Mouse (Mus musculus) heart, embryonic 16.5 days (tissue): Measurements from ENCODE around the gene Vars. TPM values are rescaled to one million over a fixed set of nuclear protein-coding genes. Genes with fewer than 3 reads are reported as not detected.
"Not testable (repeated sequence)": the region's sequence is repeated elsewhere in the genome, so short reads cannot be mapped to it uniquely, and the experiment has no call there.

Experiments
- ATAC-seq: fragments of 200-750 bp; cut with Nextera tagmentation; replicated peaks from 2 replicates; pipeline ENCODE4 v1.8.0; 2017; ENCODE audit warnings: moderate number of reproducible peaks; ENCODE audit not compliant: insufficient read depth, low FRiP score; ENCODE audit errors: extremely low read depth
- H3K27ac ChIP-seq: fragments of 300-500 bp; sonication (generic); 2 replicates; pipeline ENCODE4 v1.5.1; 2014; ENCODE audit warnings: mild to moderate bottlenecking, low read length, control low read depth, moderate library complexity
- H3K27me3 ChIP-seq: fragments of 300-500 bp; sonication (generic); 2 replicates; pipeline ENCODE4 v1.6.1; 2014; ENCODE audit warnings: low read length, mixed read lengths; ENCODE audit not compliant: control insufficient read depth, insufficient read depth
- H3K36me3 ChIP-seq: fragments of 300-500 bp; sonication (generic); 2 replicates; pipeline ENCODE4 v1.6.1; 2014; ENCODE audit not compliant: control insufficient read depth, insufficient read depth
- H3K4me1 ChIP-seq: fragments of 300-500 bp; sonication (generic); 2 replicates; pipeline ENCODE4 v1.6.1; 2014; ENCODE audit warnings: low read length, mixed read lengths; ENCODE audit not compliant: control insufficient read depth, insufficient read depth
- H3K4me2 ChIP-seq: fragments of 300-500 bp; sonication (generic); 2 replicates; pipeline ENCODE4 v1.6.1; 2014; ENCODE audit warnings: low read depth, mild to moderate bottlenecking, control low read depth, low read length
- H3K4me3 ChIP-seq: fragments of 300-500 bp; sonication (generic); 2 replicates; pipeline ENCODE4 v1.5.1; 2014; ENCODE audit warnings: mild to moderate bottlenecking, control low read depth, low read length
- H3K9ac ChIP-seq: fragments of 300-500 bp; sonication (generic); 2 replicates; pipeline ENCODE4 v1.6.1; 2014; ENCODE audit warnings: low read length, control low read depth
- H3K9me3 ChIP-seq: fragments of 300-500 bp; sonication (generic); replicated peaks from 2 replicates; pipeline ENCODE4 v1.6.1; 2016; ENCODE audit warnings: low read length; ENCODE audit not compliant: control insufficient read depth
- WGBS: fragments of 180-500 bp; shearing (Covaris S2); extraction: QIAGEN DNeasy Blood & Tissue Kit; methylation state at CpG from one replicate; pipeline ENCODE4 v1.1.7; 2014; 5-methylcytosine and 5-hydroxymethylcytosine counted together
- polyA plus RNA-seq: library from polyadenylated mRNA; unstranded; fragments of >200 nt; fragmentation: Nextera tagmentation; extraction: Ambion mirVana; gene quantifications from 2 replicates; pipeline ENCODE4 v1.2.1, GENCODE M21; 2015

Vars gene
- polyA plus RNA-seq, 1 experiment from 2014 or later = 75.0 TPM

- not testable (repeated sequence) for H3K9me3 ChIP-seq, H3K4me3 ChIP-seq, H3K4me2 ChIP-seq, ATAC-seq, H3K9ac ChIP-seq, H3K27ac ChIP-seq, H3K27me3 ChIP-seq
- 98% methylated on average over 4 of the region's 5 CpGs for WGBS
- H3K4me1 ChIP-seq = peaks cover 19% of the 10 kb centered on the region
- peaks cover 38% of the 10 kb centered on the region for H3K36me3 ChIP-seq
These were observed 5.1 kb downstream of the Vars start for GRCm38 (mm10) chr17:35005902-35006301.

GRCm38 (mm10) chr17:35007387-35007991 is 6.7 kb downstream of the Vars start:
- peaks cover 54% of the 10 kb centered on the region for H3K36me3 ChIP-seq
- 94% methylated on average over 7 of the region's 7 CpGs for WGBS
- ATAC-seq = no peak

DNA sequence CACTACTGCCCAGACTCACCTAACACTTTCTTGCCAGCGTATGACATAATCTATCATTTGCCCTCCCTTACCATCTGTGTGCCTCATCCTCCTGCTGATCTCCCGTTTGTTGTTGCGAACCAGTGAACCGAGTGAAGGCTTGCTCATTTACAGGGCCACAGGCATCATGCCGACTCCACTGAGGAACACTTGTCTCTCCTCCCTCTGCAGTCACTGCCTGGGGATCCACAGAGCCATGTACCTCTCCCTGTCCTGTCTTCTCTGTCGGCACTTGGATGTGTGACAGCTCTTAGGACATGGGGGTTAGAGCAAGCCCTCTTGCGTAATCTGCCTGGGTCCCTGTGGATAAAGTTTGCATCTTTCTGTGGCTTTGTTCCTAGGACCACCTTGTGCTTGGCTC is 8.8 kb downstream of the Vars start:
- Histone ChIP-seq H3K36me3 (peaks cover 68% of the 10 kb centered on the region), H3K27me3 (no peaks in the 10 kb centered on the region)
- WGBS = 85% methylated on average over 7 of the region's 7 CpGs

More at GRCm38 (mm10) chr17:35007387-35007991, 6.7 kb downstream of the Vars start:
- Histone ChIP-seq H3K4me2 (no peak overlapping the region), H3K9ac (no peak overlapping the region), H3K27me3 (no peaks in the 10 kb centered on the region), H3K27ac (no peak overlapping the region), H3K4me3 (no peak overlapping the region), H3K4me1 (peaks cover 9% of the 10 kb centered on the region), H3K9me3 (no peaks in the 10 kb centered on the region)

GRCm38 (mm10) chr17:35011440-35011839 is 10.7 kb downstream of the Vars start:
- WGBS = 92% methylated on average over 8 of the region's 8 CpGs
- H3K4me3 ChIP-seq = no peak overlapping the region
- H3K4me1 ChIP-seq = peaks cover 6% of the 10 kb centered on the region
- ATAC-seq = no peak
- no peak overlapping the region for H3K4me2 ChIP-seq
- H3K36me3 ChIP-seq = peaks cover 65% of the 10 kb centered on the region
- H3K27ac ChIP-seq = no peak overlapping the region
- H3K27me3 ChIP-seq = no peaks in the 10 kb centered on the region
- H3K9me3 ChIP-seq = no peaks in the 10 kb centered on the region
- no peak overlapping the region for H3K9ac ChIP-seq

More for the DNA sequence above, 8.8 kb downstream of the Vars start:
- no peak overlapping the region for H3K27ac ChIP-seq
- no peak overlapping the region for H3K4me2 ChIP-seq
- ATAC-seq = no peak
- no peak overlapping the region for H3K4me3 ChIP-seq
- no peak overlapping the region for H3K9ac ChIP-seq
- no peaks in the 10 kb centered on the region for H3K9me3 ChIP-seq
- no peaks in the 10 kb centered on the region for H3K4me1 ChIP-seq

DNA sequence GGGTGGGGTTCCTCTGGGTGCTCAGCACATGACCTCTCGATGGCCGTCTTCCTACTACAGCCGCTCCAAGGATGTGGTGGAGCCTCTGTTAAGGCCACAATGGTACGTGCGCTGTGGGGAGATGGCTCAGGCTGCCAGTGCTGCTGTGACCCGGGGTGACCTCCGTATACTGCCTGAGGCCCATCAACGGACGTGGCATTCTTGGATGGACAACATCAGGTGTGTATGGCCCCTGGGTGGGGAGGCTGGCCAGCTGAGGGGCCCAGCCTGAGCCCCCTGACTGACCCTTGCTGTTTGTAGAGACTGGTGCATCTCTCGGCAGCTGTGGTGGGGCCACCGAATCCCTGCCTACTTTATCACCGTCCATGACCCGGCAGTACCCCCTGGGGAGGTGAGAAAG is 11.6 kb downstream of the Vars start:
- Histone ChIP-seq H3K4me1 (peaks cover 9% of the 10 kb centered on the region), H3K9me3 (no peaks in the 10 kb centered on the region), H3K4me3 (no peak overlapping the region), H3K27me3 (no peaks in the 10 kb centered on the region), H3K36me3 (peaks cover 57% of the 10 kb centered on the region), H3K27ac (no peak overlapping the region), H3K4me2 (no peak overlapping the region), H3K9ac (no peak overlapping the region)
- WGBS = 85% methylated on average over 13 of the region's 13 CpGs
- ATAC-seq = no peak

GRCm38 (mm10) chr17:35013221-35013620 is 12.4 kb downstream of the Vars start:
- 84% methylated on average over 6 of the region's 6 CpGs for WGBS
- Histone ChIP-seq H3K27me3 (no peaks in the 10 kb centered on the region), H3K4me3 (no peak overlapping the region), H3K4me2 (no peak overlapping the region), H3K27ac (no peak overlapping the region), H3K36me3 (peaks cover 54% of the 10 kb centered on the region), H3K9me3 (no peaks in the 10 kb centered on the region), H3K9ac (no peak overlapping the region), H3K4me1 (peaks cover 9% of the 10 kb centered on the region)
- ATAC-seq = no peak

DNA sequence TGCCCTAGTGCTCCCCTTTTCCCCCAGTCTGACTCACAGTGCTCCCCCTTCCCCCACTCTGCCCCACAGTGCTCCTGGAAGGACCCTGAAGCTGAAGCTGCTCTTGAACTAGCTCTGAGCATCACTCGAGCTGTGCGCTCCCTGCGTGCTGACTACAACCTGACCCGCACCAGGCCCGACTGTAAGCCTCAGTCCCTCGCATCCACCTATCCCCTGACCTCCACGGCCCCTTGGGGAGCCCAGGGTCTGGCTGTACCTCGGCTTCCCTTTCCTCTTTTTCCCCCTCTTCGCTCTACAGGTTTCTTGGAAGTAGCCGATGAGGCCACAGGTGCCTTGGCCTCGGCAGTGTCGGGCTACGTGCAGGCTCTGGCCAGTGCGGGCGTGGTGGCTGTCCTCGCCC is 14.5 kb downstream of the Vars start:
- Histone ChIP-seq H3K9ac (no peak overlapping the region), H3K4me2 (no peak overlapping the region), H3K27me3 (no peaks in the 10 kb centered on the region), H3K9me3 (no peaks in the 10 kb centered on the region), H3K4me3 (no peak overlapping the region), H3K27ac (no peak overlapping the region), H3K4me1 (peaks cover 9% of the 10 kb centered on the region), H3K36me3 (peaks cover 50% of the 10 kb centered on the region)
- no peak for ATAC-seq
- WGBS = 91% methylated on average over 16 of the region's 16 CpGs

DNA sequence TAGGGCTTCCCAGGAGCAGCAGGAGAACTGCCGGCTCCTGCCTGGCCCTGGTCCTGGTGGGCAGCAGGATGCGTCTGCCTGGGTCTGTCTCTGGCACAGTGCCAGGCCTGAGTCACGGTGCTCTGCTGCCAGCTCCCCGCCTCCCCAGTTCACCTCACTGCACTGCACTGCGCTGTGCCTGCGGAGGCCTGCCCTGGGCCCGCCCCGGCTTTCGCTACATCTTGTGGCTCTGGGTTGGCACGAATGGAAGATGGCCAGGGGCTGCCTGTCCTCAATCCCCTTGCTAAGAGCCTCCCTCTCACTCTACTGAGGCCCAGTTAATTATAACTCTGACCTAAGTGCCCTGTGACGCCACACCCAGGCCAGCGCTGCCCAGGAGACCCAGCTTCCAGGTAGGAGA is 15.6 kb downstream of the Vars start, which contains the start of gene Vwa7:
Vwa7 (plus strand) TSS at position 204 of the 400 bp plus-strand sequence.
- peaks cover 12% of the 10 kb centered on the region for H3K4me1 ChIP-seq
- H3K9ac ChIP-seq = peak within 1 kb of the TSS; percentile 49
- no peak within 1 kb of the TSS for H3K4me2 ChIP-seq
- WGBS = 33% methylated on average over 12 of the region's 12 CpGs
- peak; percentile 53 for ATAC-seq
- H3K36me3 ChIP-seq = peaks cover 39% of the 10 kb centered on the region
- peak within 1 kb of the TSS; percentile 36; the same call in 1 of the 2 replicates for H3K27ac ChIP-seq
- H3K27me3 ChIP-seq = no peaks in the 10 kb centered on the region
- H3K9me3 ChIP-seq = no peaks in the 10 kb centered on the region
- no peak within 1 kb of the TSS for H3K4me3 ChIP-seq

DNA sequence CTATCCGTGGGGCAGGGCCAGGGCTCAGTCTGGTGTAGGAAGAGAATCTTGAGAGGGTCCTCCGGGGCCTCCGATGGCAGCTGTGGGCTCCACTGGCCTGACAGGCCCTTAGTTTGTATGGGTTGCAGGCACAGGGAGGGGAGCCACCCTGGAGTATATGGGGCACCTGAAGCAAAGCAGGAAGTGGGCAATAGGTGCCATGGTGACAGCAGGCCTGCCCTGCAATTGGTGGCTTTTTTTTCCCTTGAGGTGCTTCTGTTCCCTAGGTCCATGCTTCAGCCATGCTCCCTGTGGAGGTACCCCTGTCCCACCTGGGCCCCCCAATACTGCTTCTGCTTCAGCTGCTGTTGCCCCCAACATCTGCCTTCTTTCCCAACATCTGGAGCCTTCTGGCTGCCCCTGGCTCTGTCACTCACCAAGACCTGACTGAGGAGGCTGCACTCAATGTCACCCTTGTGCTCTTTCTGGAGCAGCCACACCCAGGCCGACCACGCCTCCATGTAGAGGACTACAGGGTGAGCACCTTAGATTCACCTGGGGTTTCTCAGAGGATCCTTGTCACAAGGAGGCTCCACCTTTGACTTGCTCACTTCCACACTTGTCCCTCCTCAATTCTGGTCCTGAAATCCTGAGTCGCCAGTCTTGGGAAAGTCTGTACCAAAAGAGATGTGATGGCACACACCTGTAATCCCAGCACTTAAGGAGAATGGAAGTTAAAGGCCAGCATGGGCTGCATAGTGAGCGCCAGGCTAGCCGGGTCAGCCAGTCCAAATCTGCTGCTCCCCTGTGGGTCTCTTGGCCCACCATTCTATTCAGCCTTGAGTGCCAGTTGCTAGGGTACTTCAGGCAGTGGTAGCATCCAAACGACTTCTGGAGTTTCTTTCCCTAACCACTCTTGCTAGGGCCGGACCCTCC is 16.3 kb downstream of the Vars start:
- H3K4me1 ChIP-seq = peaks cover 18% of the 10 kb centered on the region
- H3K4me2 ChIP-seq = no peak overlapping the region
- H3K9me3 ChIP-seq = no peaks in the 10 kb centered on the region
- no peak for ATAC-seq
- H3K9ac ChIP-seq = peak overlapping the region; percentile 49
- H3K4me3 ChIP-seq = no peak overlapping the region
- H3K27ac ChIP-seq = peak overlapping the region; percentile 36; the same call in 1 of the 2 replicates
- 75% methylated on average over 10 of the region's 10 CpGs for WGBS
- H3K36me3 ChIP-seq = peaks cover 33% of the 10 kb centered on the region
- no peaks in the 10 kb centered on the region for H3K27me3 ChIP-seq
